Mouse (Mus musculus) stomach, embryonic 14.5 days (tissue): ENCODE data around the gene Sorcs3. TPM values are rescaled to one million over a fixed set of nuclear protein-coding genes. Genes with fewer than 3 reads are reported as not detected.

Experiments
- ATAC-seq: fragments of 200-750 bp; cut with Nextera tagmentation; 2 replicates; pipeline ENCODE4 v1.8.0; 2017; ENCODE audit warnings: low read depth, moderate TSS enrichment; ENCODE audit not compliant: insufficient number of reproducible peaks, insufficient read depth, low FRiP score
- H3K27ac ChIP-seq: fragments of 300-500 bp; sonication (generic); 2 replicates; pipeline ENCODE4 v1.5.1; 2014; ENCODE audit warnings: mild to moderate bottlenecking, low read length, moderate library complexity, mixed read lengths
- H3K27me3 ChIP-seq: fragments of 300-500 bp; sonication (generic); 2 replicates; pipeline ENCODE4 v1.6.1; 2014; ENCODE audit warnings: low read length, control low read depth, mixed read lengths; ENCODE audit not compliant: control insufficient read depth, insufficient read depth
- H3K36me3 ChIP-seq: fragments of 300-500 bp; sonication (generic); 2 replicates; pipeline ENCODE4 v1.6.1; 2014; ENCODE audit warnings: mild to moderate bottlenecking, control low read depth, low read length, moderate library complexity, mixed read lengths; ENCODE audit not compliant: control insufficient read depth, insufficient read depth
- H3K4me1 ChIP-seq: fragments of 300-500 bp; sonication (generic); 2 replicates; pipeline ENCODE4 v1.6.1; 2014; ENCODE audit warnings: low read length, control low read depth, mixed read lengths; ENCODE audit not compliant: control insufficient read depth, insufficient read depth
- H3K4me2 ChIP-seq: fragments of 300-500 bp; sonication (generic); replicated peaks from 2 replicates; pipeline ENCODE4 v1.6.1; 2014; ENCODE audit warnings: low read depth, low read length, control low read depth
- H3K4me3 ChIP-seq: fragments of 300-500 bp; sonication (generic); 2 replicates; pipeline ENCODE4 v1.5.1; 2014; ENCODE audit warnings: low read depth, low read length, control low read depth
- H3K9ac ChIP-seq: fragments of 300-500 bp; sonication (generic); replicated peaks from 2 replicates; pipeline ENCODE4 v1.6.1; 2014; ENCODE audit warnings: low read depth, mild to moderate bottlenecking, control low read depth, low read length, moderate library complexity, mixed read lengths
- H3K9me3 ChIP-seq: fragments of 300-500 bp; sonication (generic); 2 replicates; pipeline ENCODE4 v1.6.1; 2016; ENCODE audit warnings: low read depth, low read length, control low read depth; ENCODE audit not compliant: control insufficient read depth
- WGBS: fragments of 180-500 bp; shearing (Covaris S2); extraction: QIAGEN DNeasy Blood & Tissue Kit; methylation state at CpG from one replicate; pipeline ENCODE4 v1.1.7; 2014; 5-methylcytosine and 5-hydroxymethylcytosine counted together
- polyA plus RNA-seq: library from polyadenylated mRNA; unstranded; fragments of >200 nt; fragmentation: Nextera tagmentation; extraction: Ambion mirVana; gene quantifications from 2 replicates; pipeline ENCODE4 v1.2.1, GENCODE M21; 2014

The Sorcs3 gene
- polyA plus RNA-seq, 1 experiment from 2014 or later = 1.8 TPM

DNA sequence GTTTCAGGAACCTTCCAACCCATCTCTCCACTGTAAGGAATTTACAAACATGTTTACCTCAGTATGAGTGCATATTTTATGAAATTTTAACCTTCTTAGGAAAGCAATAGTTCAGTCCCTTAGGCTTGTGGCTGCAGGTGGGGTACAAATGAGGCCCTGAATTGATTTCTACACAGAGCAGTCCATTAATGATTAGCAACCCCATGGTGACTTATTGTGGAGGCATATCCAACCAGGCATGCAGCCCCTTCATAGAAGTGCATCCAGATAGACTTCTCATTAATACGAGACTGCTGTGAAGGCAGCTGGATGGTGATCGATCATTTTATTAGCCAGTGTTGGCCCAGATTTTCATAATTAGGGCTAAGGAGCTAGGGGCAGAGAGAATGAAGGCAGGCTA, 480.5 kb downstream of the Sorcs3 start:
- no peaks in the 10 kb centered on the region for H3K4me1 ChIP-seq
- H3K9ac ChIP-seq = no peak overlapping the region
- WGBS = 81% methylated on average over 2 of the region's 2 CpGs
- H3K4me2 ChIP-seq = no peak overlapping the region
- H3K9me3 ChIP-seq = no peaks in the 10 kb centered on the region
- H3K27ac ChIP-seq = no peak overlapping the region
- H3K36me3 ChIP-seq = no peaks in the 10 kb centered on the region
- H3K27me3 ChIP-seq = no peaks in the 10 kb centered on the region
- no peak for ATAC-seq
- no peak overlapping the region for H3K4me3 ChIP-seq

DNA sequence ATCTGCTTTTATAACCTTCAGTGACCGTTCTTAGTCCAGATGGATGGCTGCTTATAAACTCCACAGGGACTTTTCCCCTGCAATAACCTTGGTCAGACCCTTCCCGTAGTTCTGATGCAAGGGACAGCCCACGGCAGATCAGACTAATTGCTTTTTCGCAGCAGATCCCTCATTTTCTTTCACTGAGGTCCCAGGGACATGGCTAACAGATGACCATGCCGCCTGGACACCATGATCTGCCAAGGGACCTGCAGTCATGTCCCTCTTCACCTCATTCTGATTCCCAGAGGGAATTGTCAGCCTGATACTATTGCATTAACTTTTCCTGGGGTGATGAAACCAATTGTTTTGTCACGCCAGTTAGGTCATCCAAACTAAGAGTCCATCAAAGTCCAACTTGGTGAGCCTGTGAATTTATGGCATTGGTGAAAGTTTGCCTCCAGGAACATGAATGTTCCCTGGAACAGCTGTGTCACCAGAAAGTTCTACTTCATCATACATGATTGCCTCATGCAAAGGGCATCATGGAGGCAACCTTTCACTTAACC, 494.4 kb downstream of the Sorcs3 start:
- Histone ChIP-seq H3K27me3 (no peaks in the 10 kb centered on the region), H3K9me3 (no peaks in the 10 kb centered on the region), H3K36me3 (no peaks in the 10 kb centered on the region), H3K27ac (no peak overlapping the region), H3K4me1 (no peaks in the 10 kb centered on the region), H3K4me2 (no peak overlapping the region), H3K4me3 (no peak overlapping the region), H3K9ac (no peak overlapping the region)
- no peak for ATAC-seq
- 71% methylated on average over 6 of the region's 6 CpGs for WGBS

DNA sequence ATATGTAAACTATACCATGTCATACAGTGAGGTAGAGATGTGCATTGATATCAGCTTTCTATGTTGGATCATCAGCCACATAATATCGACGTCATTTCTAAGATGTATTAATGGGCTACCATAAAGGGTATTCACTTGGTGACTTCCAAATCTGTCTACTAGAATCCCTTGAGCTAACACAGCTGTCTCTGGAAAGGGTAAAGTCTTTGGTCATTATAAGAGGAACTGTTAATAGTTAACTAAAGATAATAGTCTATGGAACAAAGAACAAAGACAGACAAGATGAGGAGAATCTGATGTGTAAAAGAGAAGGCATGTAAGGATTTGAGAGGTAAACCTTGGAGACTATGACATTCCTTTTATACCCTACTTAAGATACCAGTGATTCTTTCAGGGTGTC, 497.9 kb downstream of the Sorcs3 start:
- H3K9ac ChIP-seq = no peak overlapping the region
- H3K4me1 ChIP-seq = no peaks in the 10 kb centered on the region
- no peak overlapping the region for H3K27ac ChIP-seq
- no peaks in the 10 kb centered on the region for H3K27me3 ChIP-seq
- no peaks in the 10 kb centered on the region for H3K36me3 ChIP-seq
- no peak overlapping the region for H3K4me3 ChIP-seq
- 71% methylated on average over 2 of the region's 2 CpGs for WGBS
- no peak overlapping the region for H3K4me2 ChIP-seq
- no peak for ATAC-seq
- H3K9me3 ChIP-seq = no peaks in the 10 kb centered on the region

DNA sequence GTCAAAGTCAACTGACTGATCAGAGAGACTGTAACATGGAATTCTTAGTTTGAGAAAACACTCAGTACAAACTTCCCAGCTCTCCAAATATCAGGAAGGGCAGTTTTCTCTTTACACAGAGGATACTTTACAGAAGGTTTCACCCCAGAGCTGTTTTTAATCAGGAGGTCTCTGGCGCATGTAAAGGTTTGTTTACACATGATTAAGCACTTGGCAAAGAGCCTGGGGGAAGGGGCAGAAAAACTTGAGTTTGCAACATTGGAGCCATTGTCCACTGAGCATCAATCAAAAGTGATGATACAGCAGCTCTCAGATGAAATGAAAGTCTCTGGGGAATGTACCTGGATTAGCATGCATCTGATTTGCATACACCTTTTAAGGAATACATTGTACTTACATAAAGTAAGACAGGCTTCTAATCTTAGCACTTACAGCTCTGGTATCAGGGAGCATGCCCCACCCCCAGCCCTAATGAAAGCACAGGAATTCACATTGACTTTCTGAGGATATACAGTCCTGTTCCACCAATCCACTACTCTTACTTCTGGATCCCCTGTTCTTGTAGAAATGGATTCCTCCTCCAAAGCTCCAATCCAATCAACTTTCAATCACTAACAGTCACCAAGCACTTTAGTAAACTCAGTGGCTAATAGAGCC, 500.6 kb downstream of the Sorcs3 start:
- Histone ChIP-seq H3K9me3 (no peaks in the 10 kb centered on the region), H3K36me3 (no peaks in the 10 kb centered on the region), H3K27me3 (no peaks in the 10 kb centered on the region), H3K4me2 (no peak overlapping the region), H3K4me3 (no peak overlapping the region), H3K9ac (no peak overlapping the region), H3K27ac (no peak overlapping the region), H3K4me1 (no peaks in the 10 kb centered on the region)
- no peak for ATAC-seq
- 5% methylated on average over 1 of the region's 1 CpGs for WGBS

DNA sequence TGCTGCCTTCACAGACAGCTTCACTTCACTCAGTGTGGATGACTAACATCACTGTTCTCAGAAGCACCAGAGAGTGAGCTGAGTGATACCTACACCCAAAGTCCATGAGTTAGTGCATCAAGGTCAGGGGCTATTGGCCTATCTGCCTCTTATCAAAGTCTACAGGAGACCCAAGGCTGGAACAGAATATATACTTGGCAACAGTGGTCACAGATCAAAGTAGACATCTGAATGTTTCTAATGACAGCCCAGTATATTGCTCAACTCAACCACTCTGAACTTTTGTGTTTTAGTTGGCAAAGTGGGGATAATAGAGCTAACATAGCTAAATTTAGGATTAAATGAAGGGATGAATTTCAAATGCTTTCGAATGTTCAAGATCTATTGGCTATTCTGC, 501.1 kb downstream of the Sorcs3 start:
- H3K9ac ChIP-seq = no peak overlapping the region
- H3K9me3 ChIP-seq = no peaks in the 10 kb centered on the region
- ATAC-seq = no peak
- H3K27ac ChIP-seq = no peak overlapping the region
- H3K36me3 ChIP-seq = no peaks in the 10 kb centered on the region
- H3K4me3 ChIP-seq = no peak overlapping the region
- no peak overlapping the region for H3K4me2 ChIP-seq
- no peaks in the 10 kb centered on the region for H3K4me1 ChIP-seq
- H3K27me3 ChIP-seq = no peaks in the 10 kb centered on the region
- 86% methylated on average over 1 of the region's 1 CpGs for WGBS

DNA sequence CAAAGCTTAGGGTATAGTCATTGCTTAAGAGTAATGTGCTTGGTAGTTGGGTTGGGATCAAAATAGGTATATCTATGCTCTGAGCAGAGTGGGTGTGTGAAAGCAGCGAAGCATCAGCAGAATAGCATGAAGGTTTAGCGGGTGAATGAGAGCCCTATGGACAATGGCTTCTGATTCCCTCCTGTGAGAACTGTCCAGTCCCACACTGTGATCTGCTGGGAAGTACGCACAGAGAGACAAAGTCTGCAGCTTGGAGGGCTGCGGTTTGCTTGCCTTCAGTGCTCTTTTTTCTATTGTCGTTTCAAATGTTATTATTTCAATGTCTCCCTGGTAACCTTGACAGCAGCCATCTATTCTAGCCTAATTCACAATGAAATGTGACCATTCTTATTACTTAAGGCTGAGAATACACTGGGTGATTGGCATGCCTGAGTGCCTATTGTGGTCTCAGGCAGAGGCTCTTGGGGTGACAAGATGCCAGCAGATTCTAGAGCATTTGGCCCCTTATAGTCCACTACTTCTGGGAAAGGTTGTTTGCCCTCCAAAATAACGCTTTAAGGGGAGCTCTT, 520.1 kb downstream of the Sorcs3 start:
- ATAC-seq = no peak
- WGBS = 74% methylated on average over 6 of the region's 6 CpGs
- H3K27me3 ChIP-seq = no peaks in the 10 kb centered on the region
- H3K36me3 ChIP-seq = no peaks in the 10 kb centered on the region
- no peak overlapping the region for H3K9ac ChIP-seq
- H3K4me2 ChIP-seq = no peak overlapping the region
- H3K9me3 ChIP-seq = no peaks in the 10 kb centered on the region
- H3K4me3 ChIP-seq = no peak overlapping the region
- H3K27ac ChIP-seq = no peak overlapping the region
- H3K4me1 ChIP-seq = no peaks in the 10 kb centered on the region

DNA sequence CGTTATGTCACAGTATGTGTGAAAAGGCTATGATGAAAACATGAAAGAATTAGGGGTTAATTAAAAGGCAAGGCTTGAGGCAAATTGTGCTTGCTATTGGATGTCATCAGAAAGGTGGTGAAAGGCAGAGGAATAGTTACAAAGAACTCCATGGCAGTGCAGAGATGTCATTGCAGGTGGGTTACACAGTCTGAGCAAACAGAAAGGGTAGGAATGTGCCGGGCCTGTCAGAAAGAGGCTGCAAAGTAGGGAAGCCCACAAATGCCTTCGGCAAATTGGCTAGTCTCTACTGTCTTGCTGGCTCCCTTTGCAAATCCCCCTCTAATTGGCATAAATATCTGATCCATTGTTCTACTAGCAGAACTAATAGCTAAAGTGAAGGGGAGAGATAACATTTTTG, 521.2 kb downstream of the Sorcs3 start:
- WGBS = 67% methylated on average over 3 of the region's 3 CpGs
- Histone ChIP-seq H3K4me3 (no peak overlapping the region), H3K36me3 (no peaks in the 10 kb centered on the region), H3K27me3 (no peaks in the 10 kb centered on the region), H3K4me1 (no peaks in the 10 kb centered on the region), H3K9me3 (no peaks in the 10 kb centered on the region), H3K27ac (no peak overlapping the region), H3K9ac (no peak overlapping the region), H3K4me2 (no peak overlapping the region)
- no peak for ATAC-seq

DNA sequence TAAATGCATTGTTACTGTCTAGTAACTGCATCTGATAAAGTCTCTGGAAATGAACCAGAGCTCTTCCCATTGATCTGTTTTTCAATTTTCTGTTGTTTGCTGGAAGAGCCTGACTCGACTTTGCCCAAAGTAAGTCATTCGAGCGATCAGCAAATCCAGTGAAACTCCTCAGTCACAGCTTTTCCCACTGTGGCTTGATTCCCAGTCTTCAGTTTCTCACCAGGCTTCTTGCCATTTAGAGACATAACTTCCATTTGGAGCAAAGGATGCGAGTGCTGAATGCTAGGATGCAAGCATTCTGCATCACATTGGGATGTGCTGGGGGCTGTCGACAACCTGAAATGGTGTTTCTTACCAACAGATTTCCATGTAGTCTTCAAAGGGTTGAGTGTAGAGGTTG, 521.8 kb downstream of the Sorcs3 start:
- 88% methylated on average over 5 of the region's 5 CpGs for WGBS
- no peak for ATAC-seq

DNA sequence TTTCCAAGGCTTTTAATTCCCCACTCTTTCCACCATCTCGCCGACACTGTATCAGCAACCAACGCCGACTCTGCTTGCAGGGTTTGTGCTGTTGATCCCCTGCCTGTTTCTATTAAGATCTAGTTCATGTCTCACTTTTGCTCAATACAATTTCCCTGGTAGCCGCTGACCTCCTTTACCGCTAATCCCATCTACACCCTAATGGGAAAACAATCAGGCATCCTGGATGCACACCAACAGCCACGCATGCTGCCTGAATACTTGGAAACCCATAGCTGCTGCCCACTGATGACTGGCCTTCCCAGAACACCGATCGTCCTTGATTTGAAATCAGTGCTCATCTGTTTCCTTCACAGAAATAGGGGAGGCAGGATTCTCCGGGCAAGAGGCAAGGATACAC, 525.9 kb downstream of the Sorcs3 start:
- no peak overlapping the region for H3K4me3 ChIP-seq
- H3K9ac ChIP-seq = no peak overlapping the region
- H3K4me1 ChIP-seq = no peaks in the 10 kb centered on the region
- H3K27ac ChIP-seq = no peak overlapping the region
- no peak overlapping the region for H3K4me2 ChIP-seq
- H3K27me3 ChIP-seq = no peaks in the 10 kb centered on the region
- WGBS = 97% methylated on average over 10 of the region's 10 CpGs
- no peaks in the 10 kb centered on the region for H3K36me3 ChIP-seq
- no peaks in the 10 kb centered on the region for H3K9me3 ChIP-seq
- ATAC-seq = no peak

More for the DNA sequence above, 521.8 kb downstream of the Sorcs3 start:
- Histone ChIP-seq H3K4me2 (no peak overlapping the region), H3K4me3 (no peak overlapping the region), H3K9ac (no peak overlapping the region), H3K36me3 (no peaks in the 10 kb centered on the region), H3K27me3 (no peaks in the 10 kb centered on the region), H3K4me1 (no peaks in the 10 kb centered on the region), H3K9me3 (no peaks in the 10 kb centered on the region), H3K27ac (no peak overlapping the region)
